Mouse (Mus musculus) embryo, embryonic 10.5 days (tissue): ENCODE results near the gene Nkrf.

ENCODE experiments used
- DNase-seq: peaks from one replicate; pipeline ENCODE4 v3.0.0-alpha.2; 2015; ENCODE audit warnings: low spot score

Gene Nkrf

DNA sequence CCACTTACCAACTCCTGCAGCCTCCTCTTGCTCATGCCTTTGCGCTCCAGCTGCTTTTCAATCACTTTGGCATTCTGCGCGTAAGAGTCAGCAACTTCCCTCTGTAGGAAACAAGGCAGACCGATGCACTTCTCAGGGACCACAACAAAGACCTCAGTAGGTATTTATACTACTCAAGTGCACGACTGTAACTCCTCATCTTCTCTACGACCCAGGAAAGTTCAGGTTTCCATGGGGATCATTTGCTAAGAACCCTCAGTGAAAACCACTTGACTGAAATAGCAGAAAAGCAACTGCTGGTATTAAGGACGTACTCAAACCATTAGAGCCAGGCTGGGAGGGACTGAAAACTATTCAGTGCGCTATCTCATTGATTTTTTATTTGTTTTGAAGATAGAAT lies 50.1 kb downstream of the Nkrf start:
- no peak for DNase-seq

DNA sequence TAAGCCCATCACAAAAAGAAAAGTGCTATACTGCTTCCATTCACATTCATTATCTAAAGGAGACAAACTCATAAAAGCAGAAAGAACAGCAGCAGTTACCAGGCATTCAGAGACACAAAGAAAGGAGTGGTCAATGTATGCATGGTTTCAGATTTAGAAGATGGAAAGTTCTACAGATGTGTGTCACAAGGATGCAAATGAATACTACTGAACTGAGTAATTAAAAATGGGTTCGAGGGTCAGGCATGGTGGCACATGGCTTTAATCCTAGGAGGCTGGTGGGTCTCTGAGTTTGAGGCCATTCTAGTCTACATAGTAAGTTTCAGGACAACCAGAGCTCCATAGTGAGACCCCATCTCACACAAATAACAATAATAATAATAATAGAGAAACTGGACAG lies 55.5 kb downstream of the Nkrf start:
- no peak for DNase-seq

DNA sequence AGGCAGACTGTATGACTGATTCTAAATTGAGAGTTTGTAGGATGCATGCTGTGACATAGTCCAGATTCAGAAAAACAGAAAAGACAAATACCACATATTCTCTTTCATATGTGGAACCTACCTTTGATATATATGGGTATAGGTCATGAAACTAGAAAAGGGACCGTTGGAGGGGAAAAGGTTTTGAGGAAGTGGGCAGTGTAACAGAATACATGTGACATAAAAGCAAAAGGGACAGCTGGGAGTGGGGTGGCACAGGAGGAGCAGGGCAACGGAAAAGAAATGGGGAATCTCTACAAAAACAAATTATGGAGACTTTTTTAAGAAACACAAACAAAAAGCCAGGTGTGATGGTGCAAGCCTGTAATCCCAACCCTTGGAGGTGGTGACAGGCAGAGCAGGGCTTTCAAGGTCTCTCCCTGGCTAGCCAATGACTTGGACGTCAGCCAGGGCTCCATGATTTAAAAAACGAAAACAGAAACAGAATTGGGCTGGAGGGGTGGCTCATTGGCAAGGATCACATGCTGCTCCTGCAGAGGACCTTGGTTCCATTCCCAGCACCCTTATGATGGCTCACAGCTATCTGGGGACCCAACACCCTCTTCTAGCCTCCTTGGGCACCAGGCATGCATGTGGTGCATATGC lies 59.2 kb downstream of the Nkrf start:
- DNase-seq, result no peak

DNA sequence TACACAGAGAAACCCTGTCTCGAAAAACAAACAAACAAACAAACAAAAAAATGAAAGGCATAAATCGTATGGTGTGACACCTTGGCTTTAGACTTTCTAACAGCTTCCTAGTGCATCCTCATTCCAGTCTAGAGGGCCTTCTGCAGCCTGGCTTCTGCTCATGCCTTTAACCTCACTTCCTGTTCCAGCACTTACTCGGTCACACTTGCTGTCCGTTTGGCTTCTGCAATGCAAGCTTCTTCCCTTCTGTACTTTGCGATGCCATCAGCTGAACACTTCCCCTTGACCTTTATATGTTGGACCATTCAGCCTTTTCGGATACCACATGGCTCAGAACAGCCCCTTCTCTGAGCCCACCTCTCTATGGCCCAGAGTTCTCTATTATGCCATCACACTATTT lies 61.0 kb downstream of the Nkrf start:
- DNase-seq, result no peak

DNA sequence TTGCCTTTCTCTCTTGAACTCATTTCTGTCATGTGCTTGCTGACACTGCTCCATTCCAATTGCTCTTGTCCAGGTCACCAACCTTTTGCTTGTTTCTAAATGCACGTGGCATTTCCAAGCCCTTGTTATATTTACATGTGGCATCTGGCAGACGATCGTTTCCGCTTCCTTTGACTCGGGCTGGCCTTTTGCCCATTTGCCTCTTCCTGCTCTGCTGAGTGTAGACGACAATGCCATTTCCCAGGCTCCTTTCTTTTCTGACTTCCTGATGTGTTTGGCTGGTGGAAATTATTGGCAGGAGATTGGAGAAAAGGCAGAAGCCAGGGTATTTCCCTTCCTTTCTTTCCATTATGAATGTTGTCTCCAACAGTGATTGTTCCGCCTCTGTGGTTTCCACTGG lies 63.3 kb downstream of the Nkrf start:
- DNase-seq, result no peak
